Mouse (Mus musculus): Measurements from ENCODE around the gene Myl6. TPM values are rescaled to one million over a fixed set of nuclear protein-coding genes. Genes with fewer than 3 reads are reported as not detected.

Gene Myl6
- total and polyA plus RNA-seq, 3 experiments = 366 to 560 (median 555) TPM

GRCm38 (mm10) chr10:128511761-128512160, 17.8 kb upstream of the Myl6 start:
- TF ChIP-seq ELF1 (IDR thresholded peaks at IDR 0.05; ENCODE audit: low read depth, low read length) = no peak
- TF ChIP-seq CHD1 (IDR thresholded peaks at IDR 0.05; ENCODE audit: low read depth, low read length) = no peak
- TF ChIP-seq IRF4 (IDR thresholded peaks at IDR 0.05; ENCODE audit: low read depth, low read length) = no peak
- no peak for TF ChIP-seq UBTF (IDR thresholded peaks at IDR 0.05; ENCODE audit: low read depth, low read length)
- no peak for TF ChIP-seq KAT2A (IDR thresholded peaks at IDR 0.05; ENCODE audit: insufficient replicate concordance, low read length)
- TF ChIP-seq ZKSCAN1 (IDR thresholded peaks at IDR 0.05; ENCODE audit: borderline replicate concordance, low read depth, low read length) = no peak
- TF ChIP-seq SIN3A (IDR thresholded peaks at IDR 0.05; ENCODE audit: low read length) = no peak
- no peak for TF ChIP-seq ZC3H11A (IDR thresholded peaks at IDR 0.05; ENCODE audit: low read depth, low read length)
- no peak for TF ChIP-seq HCFC1 (IDR thresholded peaks at IDR 0.05; ENCODE audit: low read depth, low read length)
- no peak for TF ChIP-seq GABPA (IDR thresholded peaks at IDR 0.05; ENCODE audit: insufficient replicate concordance, low read depth, low read length)
- in situ Hi-C loops (cut with MboI; ENCODE audit: low pct_ligation_motif_present, low pct_unique_long_range_greater_than_20kb, low sequenced_read_pairs) (no loop called here), dilution Hi-C loops (cut with MboI; ENCODE audit: extremely low pct_ligation_motif_present, extremely low pct_unique_long_range_greater_than_20kb, low sequenced_read_pairs) (no loop called here)
- no peak for DNase-seq (ENCODE audit: extremely low read depth)
- Histone ChIP-seq H3K79me2 (replicated peaks; ENCODE audit: control insufficient read depth, extremely low read depth, insufficient read depth, poor library complexity, severe bottlenecking) (no peaks in the 10 kb centered on the region), H3K4me3 (replicated peaks in 1 of 3; ENCODE audit: low read depth in 2 of 3, low read length in 2 of 3, poor library complexity in 1 of 3) (no peak overlapping the region), H3K9me3 (replicated peaks; ENCODE audit: low read length) (no peaks in the 10 kb centered on the region), H3K4me1 (ENCODE audit: control insufficient read depth in 1 of 2, insufficient read depth in 2 of 2) (no peaks in the 10 kb centered on the region), H3K27me3 (replicated peaks) (no peaks in the 10 kb centered on the region), H3K4me2 (ENCODE audit: insufficient read depth, low read depth, poor library complexity, severe bottlenecking) (no peak overlapping the region), H3K36me3 (replicated peaks in 1 of 2; ENCODE audit: control insufficient read depth in 1 of 2, insufficient read depth in 1 of 2, low read length in 1 of 2) (peaks cover 57 to 71% of the 10 kb centered on the region in 2 experiments), H3K9ac (ENCODE audit: insufficient read depth, low read depth) (no peak overlapping the region), H3K27ac (ENCODE audit: insufficient read depth, low read depth) (no peak overlapping the region)

- Histone ChIP-seq H3K36me3 (replicated peaks in 1 of 2; ENCODE audit: control insufficient read depth in 1 of 2, insufficient read depth in 1 of 2, low read length in 1 of 2) (peaks cover 51 to 66% of the 10 kb centered on the region in 2 experiments), H3K4me3 (replicated peaks in 1 of 3; ENCODE audit: low read depth in 2 of 3, low read length in 2 of 3, poor library complexity in 1 of 3) (no peak overlapping the region), H3K27me3 (replicated peaks) (no peaks in the 10 kb centered on the region), H3K4me2 (ENCODE audit: insufficient read depth, low read depth, poor library complexity, severe bottlenecking) (no peak overlapping the region), H3K9me3 (replicated peaks; ENCODE audit: low read length) (no peaks in the 10 kb centered on the region), H3K27ac (ENCODE audit: insufficient read depth, low read depth) (no peak overlapping the region), H3K9ac (ENCODE audit: insufficient read depth, low read depth) (no peak overlapping the region), H3K79me2 (replicated peaks; ENCODE audit: control insufficient read depth, extremely low read depth, insufficient read depth, poor library complexity, severe bottlenecking) (no peaks in the 10 kb centered on the region), H3K4me1 (ENCODE audit: control insufficient read depth in 1 of 2, insufficient read depth in 2 of 2) (no peaks in the 10 kb centered on the region)
- in situ Hi-C loops (cut with MboI; ENCODE audit: low pct_ligation_motif_present, low pct_unique_long_range_greater_than_20kb, low sequenced_read_pairs) (no loop called here), dilution Hi-C loops (cut with MboI; ENCODE audit: extremely low pct_ligation_motif_present, extremely low pct_unique_long_range_greater_than_20kb, low sequenced_read_pairs) (no loop called here)
- TF ChIP-seq GABPA (IDR thresholded peaks at IDR 0.05; ENCODE audit: insufficient replicate concordance, low read depth, low read length) = no peak
- no peak for TF ChIP-seq MYC (IDR thresholded peaks at IDR 0.05; ENCODE audit: low read depth, low read length)
- TF ChIP-seq IRF4 (IDR thresholded peaks at IDR 0.05; ENCODE audit: low read depth, low read length) = no peak
- TF ChIP-seq E2F4 (IDR thresholded peaks at IDR 0.05; ENCODE audit: insufficient replicate concordance, low read depth, low read length) = no peak
- TF ChIP-seq UBTF (IDR thresholded peaks at IDR 0.05; ENCODE audit: low read depth, low read length) = no peak
- TF ChIP-seq TBP (conservative IDR thresholded peaks at IDR 0.05; ENCODE audit: low read depth, low read length) = no peak
- TF ChIP-seq USF2 (conservative IDR thresholded peaks at IDR 0.05; ENCODE audit: low read depth, low read length) = no peak
- no peak for TF ChIP-seq MAX (IDR thresholded peaks at IDR 0.05; ENCODE audit: low read length)
- DNase-seq (ENCODE audit: extremely low read depth) = no peak
These were observed 17.2 kb upstream of the Myl6 start for GRCm38 (mm10) chr10:128511189-128511588.

All from CH12.LX (cell line).